Mouse (Mus musculus): ENCODE measurements around the gene Fsd1.
A peak's percentile ranks its signal among the peaks of the same experiment; 100 is the strongest.

Fsd1 gene

DNA sequence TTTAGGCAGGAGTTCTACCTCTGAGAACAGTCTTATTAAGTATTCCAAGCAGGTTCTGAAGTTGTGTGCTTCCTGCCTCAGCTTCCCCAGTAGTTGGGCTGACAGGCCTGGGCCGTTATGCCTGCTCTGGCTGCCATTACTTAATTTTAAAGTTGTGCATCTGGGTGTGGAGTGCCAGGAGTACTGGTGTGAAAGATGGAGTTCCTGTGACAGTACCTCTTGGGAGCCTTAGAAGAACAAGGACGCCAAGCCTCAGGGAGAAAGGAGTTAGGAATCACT is 23.6 kb downstream of the Fsd1 start:
- no peak for DNase-seq (ENCODE audit: low read depth)

DNA sequence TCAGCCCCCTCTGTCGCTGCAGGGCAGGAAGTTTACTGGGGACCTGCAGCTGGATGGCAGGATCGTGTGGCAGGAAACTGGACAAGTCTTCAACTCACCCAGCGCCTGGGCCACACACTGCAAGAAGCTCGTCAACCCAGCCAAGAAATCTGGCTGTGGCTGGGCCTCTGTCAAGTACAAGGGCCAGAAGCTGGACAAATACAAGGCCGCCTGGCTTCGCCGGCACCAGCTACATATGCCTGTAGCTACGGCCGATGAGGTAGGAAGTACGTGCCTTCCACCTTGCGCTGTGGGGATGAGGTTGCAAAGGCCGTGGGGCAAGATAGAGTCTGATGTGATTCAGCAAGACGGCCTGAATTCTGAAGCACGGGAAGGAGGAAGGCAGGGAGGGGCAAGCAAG is 23.9 kb downstream of the Fsd1 start:
- DNase-seq (ENCODE audit: low read depth): peak; percentile 35

DNA sequence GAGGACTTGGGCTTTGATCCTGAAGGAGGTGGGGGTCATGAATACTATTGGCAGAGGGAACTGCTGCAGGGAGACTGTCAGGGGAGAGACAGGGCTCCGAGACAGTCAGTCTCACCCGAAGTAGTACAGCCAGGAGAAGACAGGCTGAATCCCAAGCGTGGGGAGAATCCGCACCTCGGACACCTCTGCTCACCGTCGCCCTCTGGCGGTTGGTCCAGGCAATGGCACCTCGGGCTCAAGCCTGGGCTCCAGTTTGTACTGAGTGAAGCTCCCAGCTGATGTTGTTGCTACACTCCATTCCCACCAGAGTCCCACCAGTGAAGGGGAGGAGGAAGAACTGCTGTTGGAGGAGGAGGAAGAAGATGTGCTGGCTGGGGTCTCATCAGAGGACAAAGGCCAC is 24.4 kb downstream of the Fsd1 start:
- peak; percentile 85 for DNase-seq (ENCODE audit: low read depth)

DNA sequence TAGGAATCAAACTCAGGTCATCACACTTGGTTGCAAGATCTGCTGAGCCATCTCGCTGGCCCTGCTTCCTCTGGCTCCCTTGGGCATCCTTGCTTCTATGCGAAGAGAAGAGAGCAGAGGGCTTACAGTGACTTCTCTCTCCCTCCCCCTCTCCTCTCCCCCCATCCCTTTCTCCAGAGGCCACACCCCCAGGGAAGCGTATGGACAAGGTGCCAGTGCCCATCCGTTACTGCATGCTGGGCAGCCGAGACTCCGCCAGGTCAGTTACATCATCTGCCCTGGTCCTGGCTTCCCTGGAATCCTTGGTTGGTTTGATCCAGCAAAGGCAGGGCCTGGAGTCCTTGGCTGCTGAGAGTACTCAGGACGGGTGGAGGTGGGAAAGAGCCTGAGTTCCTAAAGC is 25.1 kb downstream of the Fsd1 start:
- DNase-seq (ENCODE audit: low read depth): no peak

DNA sequence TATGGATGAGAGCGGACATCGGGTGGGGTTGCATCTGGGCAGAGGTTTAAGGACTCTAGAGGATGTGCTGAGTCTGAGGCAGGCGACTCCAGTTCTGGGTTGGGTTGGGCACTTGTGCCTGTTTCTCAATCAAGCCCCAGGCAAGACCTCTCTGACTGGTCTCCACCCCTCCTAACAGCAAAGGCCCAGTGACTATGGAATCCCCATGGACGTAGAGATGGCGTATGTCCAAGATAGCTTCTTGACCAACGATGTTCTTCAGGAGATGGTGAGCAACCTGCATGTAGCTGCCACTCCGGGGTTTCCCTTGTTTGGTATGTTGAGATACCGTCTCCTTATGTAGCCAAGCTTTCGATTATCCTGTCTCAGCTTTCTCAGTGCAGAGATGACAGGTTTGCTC is 29.0 kb downstream of the Fsd1 start:
- DNase-seq (ENCODE audit: low read depth): no peak

DNA sequence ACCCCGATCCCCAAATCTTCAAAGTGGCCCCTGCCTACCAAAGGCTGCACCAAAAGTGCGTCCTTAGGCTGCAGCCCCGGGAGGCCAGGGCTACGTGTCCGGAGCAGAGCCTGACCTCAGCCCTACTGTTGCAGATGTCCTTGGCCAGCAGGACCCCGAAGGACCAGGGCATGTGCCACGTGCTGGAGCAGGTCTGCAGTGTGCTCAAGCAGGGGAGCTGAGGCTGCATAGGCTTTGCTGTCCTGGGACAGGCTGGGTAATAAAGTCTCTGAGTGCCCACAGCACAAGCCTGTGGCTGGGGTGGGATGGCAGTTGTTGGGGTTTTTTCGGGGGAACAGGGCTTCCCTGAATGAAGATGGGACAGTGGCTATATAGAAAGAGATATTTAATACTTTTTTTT is 30.1 kb downstream of the Fsd1 start:
- no peak for DNase-seq (ENCODE audit: low read depth)

DNA sequence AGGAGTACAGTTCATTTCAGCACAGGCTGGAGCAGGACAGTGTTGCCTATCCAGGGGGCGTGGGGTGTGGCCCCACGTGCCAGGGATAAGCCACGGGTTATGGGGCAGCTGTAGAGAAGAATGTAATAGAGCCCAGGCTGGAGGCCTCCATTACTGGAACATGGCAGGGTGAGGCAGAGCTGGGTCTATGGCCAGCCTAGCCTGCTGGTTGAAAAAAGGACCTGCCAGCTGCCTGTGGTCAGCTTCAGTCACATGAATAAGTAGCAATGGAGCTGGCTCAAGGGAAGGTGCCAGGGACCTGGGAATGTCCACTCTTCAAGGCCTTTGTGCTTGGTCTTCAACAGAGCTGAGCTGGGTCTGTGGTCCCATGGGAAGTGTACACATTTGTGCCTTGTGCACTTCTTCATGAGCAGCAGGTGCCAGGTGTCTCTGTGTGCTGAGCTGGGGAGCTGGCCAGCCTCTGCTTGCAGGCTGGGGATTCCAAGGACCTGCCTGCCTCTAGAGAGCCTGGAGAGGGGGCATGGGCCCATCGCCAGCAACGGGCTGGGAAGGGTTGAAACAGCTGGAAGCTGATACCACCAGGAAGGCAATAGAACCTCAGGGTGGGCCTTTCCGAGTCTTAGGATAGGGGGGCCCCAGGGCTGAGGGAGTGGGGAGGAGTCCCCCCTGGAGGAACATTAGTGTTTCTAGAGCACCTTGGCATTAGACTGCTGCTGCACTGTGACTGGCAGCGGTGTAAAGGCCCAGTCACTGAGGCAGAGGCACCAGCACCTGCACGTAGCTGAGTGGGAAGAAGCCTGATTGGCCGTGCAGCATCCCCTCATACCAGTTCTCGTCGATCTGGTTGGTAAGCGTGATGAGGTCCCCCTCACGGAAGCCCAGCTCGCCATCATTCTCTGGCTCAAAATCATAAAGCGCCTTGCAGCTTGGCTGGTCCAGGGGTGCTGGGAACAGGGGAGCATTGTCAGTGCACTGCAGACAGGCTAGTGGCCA is 30.8 kb downstream of the Fsd1 start:
- DNase-seq (ENCODE audit: low read depth): no peak

DNA sequence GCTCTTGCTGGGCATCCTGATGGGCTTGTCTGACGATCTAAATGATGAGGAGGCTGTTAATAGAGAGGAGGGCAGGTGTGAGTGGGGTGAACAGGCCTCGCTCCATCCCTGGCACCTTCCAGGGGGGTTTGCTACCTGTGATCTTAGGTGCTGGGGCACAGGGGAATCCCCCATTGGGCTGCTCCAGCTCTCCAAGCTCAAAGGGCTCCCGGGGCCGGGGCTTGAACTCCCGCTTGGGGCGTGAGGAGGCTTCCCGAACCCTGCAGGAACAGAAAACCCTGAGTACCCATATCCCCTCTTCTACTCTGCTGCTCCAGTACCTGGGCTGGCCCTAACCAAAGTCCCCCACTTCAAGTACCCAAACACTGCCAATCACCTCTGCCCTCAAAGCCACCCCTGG is 31.5 kb downstream of the Fsd1 start:
- no peak for DNase-seq (ENCODE audit: low read depth)

DNA sequence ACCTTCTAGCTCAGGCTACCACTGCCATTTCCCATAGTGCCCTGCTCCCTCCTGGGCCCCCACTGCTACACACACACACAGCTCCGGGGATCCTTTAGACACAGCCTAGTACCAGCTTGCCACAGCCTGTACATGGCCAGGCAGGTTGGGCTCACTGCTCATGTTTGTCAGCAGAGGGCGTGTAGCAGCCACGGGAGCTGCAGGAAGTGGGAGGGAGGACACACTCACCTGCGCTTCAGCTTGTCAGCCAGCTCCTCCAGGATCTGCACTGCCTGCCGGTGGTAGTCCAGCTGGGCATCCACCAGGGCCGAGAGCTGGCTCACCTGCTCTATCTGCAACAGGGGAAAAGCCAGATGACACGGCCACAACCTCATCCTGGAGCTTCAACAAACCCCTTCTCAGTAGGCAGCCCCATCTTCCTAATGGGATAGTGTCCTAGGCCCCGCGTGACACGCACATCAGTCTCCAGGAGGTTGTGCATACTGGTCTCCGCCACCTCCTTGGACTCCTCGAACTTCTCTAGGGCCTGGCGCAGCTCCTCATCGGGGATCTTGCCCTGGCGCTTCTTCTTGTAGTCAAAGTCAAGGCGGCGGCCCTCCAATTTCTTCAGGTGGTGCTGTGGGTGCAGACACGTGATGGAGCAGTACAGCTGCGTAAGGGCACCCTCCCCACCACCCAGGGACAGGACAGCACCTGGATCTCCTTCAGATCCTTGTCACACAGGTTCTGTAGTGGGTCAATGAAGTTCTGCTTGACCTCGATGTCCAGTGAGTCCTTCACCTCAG is 32.2 kb downstream of the Fsd1 start:
- DNase-seq (ENCODE audit: low read depth): peak; percentile 68

DNA sequence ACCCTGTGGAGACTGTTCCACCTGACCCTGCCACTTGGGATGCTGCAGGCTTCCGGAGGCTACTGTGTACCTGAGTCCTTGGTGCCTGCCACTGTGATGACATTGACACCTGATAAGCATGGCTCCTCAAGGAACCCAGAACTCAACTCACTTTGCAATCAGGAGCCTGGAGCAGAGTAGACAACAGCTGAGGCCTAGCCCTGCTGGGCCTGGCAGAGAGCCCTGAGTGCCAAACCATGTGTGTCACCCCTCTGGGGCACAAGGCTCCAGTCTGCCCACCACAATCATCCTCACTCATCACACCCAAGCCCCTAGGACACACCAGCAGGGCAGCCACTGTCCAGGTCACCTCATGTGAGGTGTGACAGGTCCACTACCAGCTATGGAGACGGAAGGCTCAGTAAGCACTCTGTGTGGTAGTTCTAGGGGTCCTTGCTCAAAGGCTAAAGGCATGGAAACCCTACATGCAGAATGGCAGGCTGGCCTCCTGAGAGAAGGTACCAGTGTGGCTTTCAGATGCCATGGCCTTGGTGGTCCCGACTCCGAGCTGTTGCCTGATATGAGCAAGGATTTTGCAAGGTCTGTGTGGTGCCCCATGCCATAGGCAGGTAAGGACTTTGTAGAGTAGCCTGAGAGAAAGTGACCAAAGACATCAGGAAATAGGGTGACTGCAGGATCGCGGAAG is 34.2 kb downstream of the Fsd1 start:
- no peak for DNase-seq (ENCODE audit: low read depth)

DNA sequence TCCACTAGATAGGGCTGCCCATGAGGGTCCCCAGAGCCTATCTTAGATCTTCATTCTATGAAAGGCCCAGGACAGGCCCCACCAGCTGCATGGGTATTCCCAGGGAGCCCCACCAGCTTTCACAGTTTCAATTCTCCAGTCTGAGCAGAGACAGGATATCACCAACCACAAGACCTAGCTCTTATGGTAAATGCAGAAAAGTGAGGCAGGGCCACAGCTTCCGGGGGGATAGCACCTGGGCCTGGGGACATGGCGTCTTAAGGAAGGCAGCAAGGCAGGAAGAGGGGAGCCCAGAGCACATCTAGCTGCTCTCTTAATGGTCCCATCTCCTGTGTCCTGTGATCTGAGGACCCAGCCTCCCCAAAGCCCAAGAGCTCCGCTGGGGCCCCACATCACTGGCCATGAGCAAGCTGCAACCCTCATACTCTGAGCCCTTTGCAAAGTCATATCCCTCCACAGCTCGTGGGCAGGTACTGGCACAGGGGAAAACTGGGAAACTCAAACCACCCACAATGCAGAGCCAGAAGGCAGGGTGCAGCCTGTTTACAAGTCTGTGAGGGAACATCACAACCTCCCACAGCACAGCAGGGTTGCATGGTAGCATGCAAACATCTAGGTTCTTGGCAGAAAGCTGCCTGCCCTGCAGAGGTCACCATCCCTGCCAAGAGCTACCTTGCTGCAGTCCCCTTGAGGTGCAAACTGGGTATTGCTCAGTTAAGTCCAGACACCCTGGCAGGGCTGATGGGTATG is 35.0 kb downstream of the Fsd1 start:
- DNase-seq (ENCODE audit: low read depth): peak; percentile 70

DNA sequence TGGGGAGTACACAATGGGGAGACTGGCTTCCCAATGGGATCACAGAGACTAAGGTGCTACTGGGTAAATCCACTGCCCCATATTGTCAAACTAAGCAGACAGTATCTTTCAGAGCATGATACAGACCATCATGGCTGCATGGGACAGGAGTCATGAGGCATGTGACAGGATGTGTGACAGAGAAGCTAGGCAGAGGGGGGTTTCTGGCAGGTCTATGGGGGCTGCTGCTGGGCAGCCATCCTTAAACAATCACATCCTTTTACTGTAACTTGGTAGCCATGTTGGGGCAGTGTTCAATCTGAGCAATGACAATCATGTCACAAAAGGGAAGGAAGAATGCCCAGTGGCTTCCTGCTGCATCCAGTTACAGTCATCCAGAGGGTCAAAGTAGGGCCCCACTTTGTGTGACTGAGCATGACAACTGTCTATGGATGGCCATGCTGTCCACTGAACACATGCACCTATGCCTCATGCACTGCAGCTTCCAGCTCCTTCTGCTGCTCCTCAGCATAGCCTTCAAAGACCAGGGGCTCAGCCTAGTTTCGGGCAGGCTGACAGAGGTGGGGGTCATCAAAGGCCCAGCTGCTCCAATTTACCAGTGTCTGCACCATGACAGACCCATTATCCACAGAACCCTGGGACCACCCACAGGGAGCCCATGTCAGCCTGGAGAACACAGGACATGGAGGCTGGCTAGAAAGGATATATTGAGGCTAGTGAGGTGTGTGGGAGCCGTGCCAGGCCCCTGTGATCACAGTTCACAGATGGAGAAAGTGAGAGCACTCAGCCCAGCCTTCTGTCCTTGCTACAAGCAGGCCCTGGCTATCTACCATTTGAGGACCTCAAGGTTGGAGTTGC is 36.1 kb downstream of the Fsd1 start:
- no peak for DNase-seq (ENCODE audit: low read depth)

DNA sequence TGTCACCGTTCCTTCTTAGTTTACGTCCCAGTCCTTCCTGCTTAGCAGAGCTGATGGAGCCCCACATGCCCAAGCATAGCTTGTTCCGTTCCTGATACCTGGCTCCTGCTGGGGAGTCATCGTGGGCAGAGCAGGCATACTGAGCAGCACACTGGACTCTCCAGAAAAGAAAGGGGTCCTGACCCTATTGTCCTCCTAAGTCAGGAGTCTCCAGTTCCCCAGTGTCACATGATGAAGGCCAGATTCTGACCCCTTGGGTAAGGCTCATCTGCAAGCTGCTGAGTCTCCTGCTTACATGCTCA is 36.6 kb downstream of the Fsd1 start:
- no peak for DNase-seq (ENCODE audit: low read depth)

DNA sequence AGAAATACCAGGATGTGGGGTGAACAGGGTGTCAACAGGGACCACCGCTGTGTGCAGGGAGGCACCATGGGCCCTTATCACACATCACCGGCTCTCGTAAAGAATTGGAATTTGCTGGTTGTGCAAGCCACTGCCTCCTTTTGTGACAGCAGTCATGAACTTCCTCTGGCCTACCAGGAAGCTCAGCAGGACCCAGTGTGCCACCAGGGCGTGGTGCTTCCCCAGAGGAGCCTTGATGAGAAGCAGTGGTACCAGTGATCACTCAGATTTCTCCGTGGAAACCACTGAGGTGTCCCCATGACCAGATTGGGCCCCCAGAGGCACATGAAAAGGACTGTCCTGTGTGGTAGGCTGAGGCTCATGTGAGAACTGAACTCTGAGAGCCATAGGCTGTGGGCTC is 37.1 kb downstream of the Fsd1 start:
- peak; percentile 46 for DNase-seq (ENCODE audit: low read depth)

DNA sequence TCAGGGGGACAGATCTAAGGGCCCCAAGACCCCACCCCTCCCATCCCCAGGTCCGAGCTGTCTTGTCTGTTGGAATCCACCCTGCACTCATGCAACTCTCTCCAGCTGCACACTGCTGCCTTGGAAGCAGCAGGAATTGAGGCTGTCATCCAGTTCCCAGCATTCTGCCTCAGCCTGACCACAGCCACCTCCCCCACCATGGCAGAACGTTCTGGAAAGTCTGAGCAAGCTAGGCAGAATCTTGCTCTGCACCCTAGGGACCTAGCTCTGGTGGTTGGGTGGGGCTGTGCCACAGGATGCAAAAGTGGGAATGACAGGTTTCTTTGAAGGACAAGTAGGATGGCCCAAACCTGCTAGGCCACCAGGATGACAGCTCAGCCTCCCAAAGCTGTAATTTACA is 38.2 kb downstream of the Fsd1 start:
- DNase-seq (ENCODE audit: low read depth): no peak

DNA sequence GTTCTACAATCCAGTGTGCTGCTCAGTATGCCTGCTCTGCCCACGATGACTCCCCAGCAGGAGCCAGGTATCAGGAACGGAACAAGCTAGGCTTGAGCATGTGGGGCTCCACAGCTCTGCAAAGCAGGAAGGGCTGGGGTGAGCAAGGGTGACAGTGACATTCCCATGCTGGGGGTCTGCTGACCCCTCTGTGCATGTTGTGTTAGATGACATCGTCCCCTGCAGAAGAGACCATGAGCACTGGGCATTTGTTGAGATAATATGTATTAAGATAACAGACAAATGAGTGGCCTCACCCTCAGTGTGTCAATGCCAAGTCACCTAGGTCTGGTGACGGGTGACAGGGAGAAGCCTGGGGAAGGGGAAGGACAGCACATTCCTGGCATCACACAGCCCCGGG is 38.6 kb downstream of the Fsd1 start:
- DNase-seq (ENCODE audit: low read depth): no peak

DNA sequence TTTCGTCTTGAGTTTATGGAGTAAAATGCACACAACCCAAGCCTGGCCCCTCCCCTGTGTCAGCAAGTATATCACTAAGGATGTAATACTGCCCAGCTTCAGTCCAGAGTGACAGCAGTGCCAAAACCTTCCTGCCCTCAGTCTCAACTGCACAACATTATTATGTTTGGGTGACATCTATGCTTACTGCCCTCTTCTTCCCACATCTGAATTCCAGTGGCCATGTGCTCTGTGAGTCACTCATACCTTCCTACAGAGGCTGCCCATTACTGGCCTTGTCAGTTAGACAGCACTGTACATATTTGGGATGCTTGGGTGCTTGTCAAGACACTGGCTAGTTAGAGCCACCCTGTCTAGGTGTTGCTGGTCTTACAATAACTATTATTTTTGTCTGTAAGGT is 40.0 kb downstream of the Fsd1 start:
- no peak for DNase-seq (ENCODE audit: low read depth)

DNA sequence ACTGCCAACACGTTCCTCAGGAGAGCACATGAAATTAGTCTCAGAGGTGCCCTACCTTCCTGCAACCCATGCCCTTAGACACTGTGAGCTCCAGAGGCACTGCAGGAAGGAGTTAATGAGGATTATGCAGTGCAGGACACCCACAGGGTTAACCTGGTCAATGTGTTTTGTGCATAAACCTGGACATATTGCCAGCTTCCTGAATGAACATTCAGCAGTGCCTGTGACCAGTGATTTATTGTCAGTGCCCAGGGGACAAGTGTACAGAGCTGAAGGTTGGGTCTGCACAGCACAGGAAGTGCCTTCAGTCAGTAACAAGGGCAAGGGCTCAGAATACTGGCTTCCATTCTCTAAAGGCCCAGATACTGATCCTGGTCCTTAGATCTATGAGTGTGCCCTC is 40.6 kb downstream of the Fsd1 start:
- no peak for DNase-seq (ENCODE audit: low read depth)

DNA sequence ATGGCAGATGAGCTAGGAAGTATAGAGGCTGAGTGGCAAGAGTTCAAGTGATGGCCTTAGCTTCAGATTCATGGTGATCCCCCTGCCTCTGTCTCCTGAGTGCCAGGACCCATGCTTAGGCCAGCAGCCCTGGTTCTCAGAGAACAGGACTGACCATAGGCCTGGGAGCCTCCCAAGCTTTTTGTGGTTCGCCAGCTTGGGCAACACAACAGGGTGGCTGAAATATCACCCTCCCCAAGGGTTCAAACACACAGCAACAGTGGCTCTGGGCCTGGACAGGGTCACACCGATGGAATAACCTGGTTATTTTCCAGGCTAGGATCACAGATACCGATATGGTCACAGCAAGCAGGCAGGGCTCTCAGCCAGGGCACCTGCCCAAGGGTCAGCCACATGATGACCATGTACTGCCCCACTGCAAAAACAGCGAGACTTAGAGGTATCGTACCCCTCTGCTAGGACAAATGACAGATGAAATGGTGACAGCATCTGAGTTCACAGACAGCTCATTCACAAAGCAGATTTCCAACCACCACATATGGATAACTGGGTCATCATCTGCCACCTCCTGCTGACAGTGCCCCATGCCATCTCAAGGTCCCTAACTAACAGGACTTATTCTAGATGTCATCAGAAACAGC is 41.6 kb downstream of the Fsd1 start:
- DNase-seq (ENCODE audit: low read depth): no peak

DNA sequence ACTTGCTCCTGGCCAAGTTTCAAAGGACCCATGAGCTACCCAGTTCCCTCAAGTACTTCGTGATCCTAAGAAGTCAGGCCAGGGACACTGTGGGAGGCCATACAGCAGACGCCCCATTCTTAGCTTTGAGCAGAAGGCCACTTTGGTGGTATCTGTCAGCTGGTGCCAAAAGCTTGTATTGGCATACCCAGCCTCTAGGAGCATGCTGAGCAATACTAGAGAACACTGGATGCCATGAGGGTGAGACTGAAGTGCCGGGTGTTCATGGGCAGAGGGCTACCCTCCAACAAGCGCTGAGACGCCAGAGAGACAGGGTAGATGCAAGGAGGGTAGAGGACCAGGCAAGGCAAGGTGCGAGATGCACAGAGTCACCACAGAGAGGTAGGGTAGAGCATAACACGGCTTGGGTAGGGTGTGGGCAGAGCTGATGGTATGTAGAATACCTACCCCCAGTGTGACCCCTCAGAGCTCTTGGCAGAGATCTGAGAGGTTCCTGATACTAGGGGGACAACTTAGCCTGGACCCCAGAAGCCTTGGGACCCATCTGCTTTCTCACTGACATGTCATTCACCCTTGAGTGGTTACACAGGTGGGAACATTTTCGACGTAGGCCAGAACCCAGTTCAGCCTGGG is 44.0 kb downstream of the Fsd1 start:
- DNase-seq (ENCODE audit: low read depth): no peak
